ENCODE assay signal across 18 mouse cellular contexts in the genomic region with DNA sequence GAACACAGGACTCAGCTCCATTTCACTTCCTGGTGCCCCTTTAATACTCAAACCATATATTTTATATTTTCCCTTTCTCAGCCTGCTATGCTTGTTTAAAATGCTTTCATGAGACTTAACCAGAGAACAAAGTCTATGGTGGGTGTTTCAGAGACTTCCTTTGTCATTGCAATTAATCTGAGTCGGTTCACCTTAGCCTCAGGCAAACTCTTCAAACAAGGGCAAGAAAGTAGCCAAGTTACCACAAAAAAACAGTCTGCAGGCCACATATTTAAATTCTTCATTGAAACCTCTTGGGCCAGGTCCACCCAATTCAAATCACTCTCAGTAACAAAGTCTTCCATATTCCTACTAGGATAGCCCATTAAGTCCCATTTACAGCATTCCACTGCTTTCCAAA.
DNase-seq lines count a peak whose midpoint lies in the region; TF ChIP-seq lines count a peak whose summit lies in the region.
"Had no signal": no experiment of that assay in that cellular context is flagged by ENCODE, and none has a peak within 500 bp of the region (broad histone marks: within the 10 kb centered on the region; RNA-seq: fewer than 3 reads in every experiment).

No protein-coding gene starts in this region.

- H3K4me3 ChIP-seq in left cerebral cortex, adult 2 months, result no peak overlapping the region
- H3K4me3 ChIP-seq: embryonic facial prominence, embryonic 10.5 days; embryonic facial prominence, embryonic 12.5 days; forebrain, embryonic 13.5 days; forebrain, embryonic 15.5 days had no signal

- intact Hi-C loops in left cerebral cortex, adult 2 months (cut with DNase I), result no loop called here

- DNase-seq in ES-CJ7 (ENCODE audit: low read depth, low spot score) (peak; percentile 82), R1 (ENCODE audit: low read depth, low spot score) (peak; percentile 50)
- no peak for DNase-seq in urinary bladder, postnatal 36 days (ENCODE audit: low spot score in 2 of 2)
- no peak for DNase-seq in lung, postnatal 25 days (ENCODE audit: low spot score)
- DNase-seq in left cerebral cortex, adult 2 months (ENCODE audit: extremely low spot score in 1 of 2, low spot score in 2 of 2), result no peak
- DNase-seq: adrenal gland, adult 8-10 months; adrenal gland, postnatal 14 days; adrenal gland, postnatal 36 days; cerebellum, adult 11-12 months; cerebellum, adult 2 months; cerebellum, adult 9-10 months; cerebellum, postnatal 10 days; cerebellum, postnatal 25 days; forebrain, postnatal 0 days had no signal

- no peak for TF ChIP-seq CTCF in left cerebral cortex, adult 2 months (IDR thresholded peaks at IDR 0.05)

- H3K27ac ChIP-seq in left cerebral cortex, adult 2 months, result no peak overlapping the region
- H3K27ac ChIP-seq: embryonic facial prominence, embryonic 10.5 days; embryonic facial prominence, embryonic 12.5 days; forebrain, embryonic 13.5 days; forebrain, embryonic 15.5 days had no signal

Comparison
In these comparisons a context has a peak if more than half of its experiments do, and no peak if none do; other contexts are left out.
1. DNase-seq: peak in ES-CJ7 (single experiment) and R1 (single experiment); none in urinary bladder, postnatal 36 days (0 of 2), lung, postnatal 25 days (single experiment) and left cerebral cortex, adult 2 months (0 of 2).